25 mouse cellular contexts compared by ENCODE assay signal in the genomic region with DNA sequence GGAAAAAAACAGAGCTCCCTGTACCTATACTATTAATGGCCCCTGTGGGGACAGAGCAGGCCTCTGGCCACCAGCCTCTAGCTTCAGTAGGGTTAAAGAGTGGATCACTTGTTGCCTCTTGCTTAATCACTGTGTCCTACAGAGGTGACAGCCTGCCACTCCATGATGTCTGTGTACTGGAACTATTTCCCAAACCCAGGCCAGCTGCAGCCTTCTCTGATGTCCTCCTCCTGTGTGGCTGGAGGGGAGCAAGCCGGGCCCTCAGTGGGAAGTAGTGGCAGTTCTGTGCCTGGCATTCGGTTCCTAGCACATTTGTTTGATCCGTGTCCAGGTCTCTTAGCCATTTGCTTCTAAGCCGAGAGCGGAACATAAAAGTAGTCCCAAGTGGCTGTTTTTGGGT.
DNase-seq lines count a peak whose midpoint lies in the region; ATAC-seq and TF ChIP-seq lines count a peak whose summit lies in the region.
"Had no signal": no experiment of that assay in that cellular context is flagged by ENCODE, and none has a peak within 500 bp of the region (broad histone marks: within the 10 kb centered on the region; RNA-seq: fewer than 3 reads in every experiment).

No protein-coding gene starts in this region.

- H3K36me3 ChIP-seq in hindbrain, postnatal 0 days (ENCODE audit: insufficient read depth, low read length): no peaks in the 10 kb centered on the region
- no peaks in the 10 kb centered on the region for H3K36me3 ChIP-seq in hindbrain, embryonic 12.5 days
- H3K36me3 ChIP-seq in lung, embryonic 16.5 days (ENCODE audit: control insufficient read depth, insufficient read depth, low read length): no peaks in the 10 kb centered on the region
- H3K36me3 ChIP-seq in embryonic facial prominence, embryonic 14.5 days (ENCODE audit: control insufficient read depth, insufficient read depth, low read length): no peaks in the 10 kb centered on the region
- H3K36me3 ChIP-seq in liver, postnatal 0 days (replicated peaks; ENCODE audit: insufficient read depth, low read length): no peaks in the 10 kb centered on the region
- H3K36me3 ChIP-seq: forebrain, embryonic 10.5 days; forebrain, embryonic 15.5 days; lung, embryonic 15.5 days; neural tube, embryonic 13.5 days had no signal

- H3K4me3 ChIP-seq in hindbrain, postnatal 0 days (ENCODE audit: low read length): no peak overlapping the region
- H3K4me3 ChIP-seq in hindbrain, embryonic 12.5 days: no peak overlapping the region
- no peak overlapping the region for H3K4me3 ChIP-seq in lung, embryonic 16.5 days (ENCODE audit: low read length)
- no peak overlapping the region for H3K4me3 ChIP-seq in lung, adult 2 months (replicated peaks; ENCODE audit: extremely low read depth, low read depth, low read length)
- H3K4me3 ChIP-seq in embryonic facial prominence, embryonic 14.5 days (ENCODE audit: low read depth, low read length): no peak overlapping the region
- no peak overlapping the region for H3K4me3 ChIP-seq in liver, postnatal 0 days (ENCODE audit: low read depth, low read length)
- H3K4me3 ChIP-seq: forebrain, embryonic 10.5 days; forebrain, embryonic 15.5 days; lung, embryonic 15.5 days; neural tube, embryonic 13.5 days had no signal

- TF ChIP-seq POLR2A in lung, adult 2 months (IDR thresholded peaks at IDR 0.05; ENCODE audit: borderline replicate concordance, extremely low read depth, low read depth, low read length): no peak

- no peak overlapping the region for H3K27ac ChIP-seq in hindbrain, postnatal 0 days
- no peak overlapping the region for H3K27ac ChIP-seq in hindbrain, embryonic 12.5 days
- H3K27ac ChIP-seq in lung, embryonic 16.5 days (ENCODE audit: low read length): no peak overlapping the region
- H3K27ac ChIP-seq in embryonic facial prominence, embryonic 14.5 days (replicated peaks; ENCODE audit: low read depth, low read length): 0 out of 2 replicates have a peak overlapping the region, but pooled peaks have one; percentile 15
- H3K27ac ChIP-seq in liver, postnatal 0 days (ENCODE audit: low read depth): peak overlapping the region; percentile 89
- H3K27ac ChIP-seq: forebrain, embryonic 10.5 days; forebrain, embryonic 15.5 days; hindbrain, embryonic 14.5 days; lung, embryonic 15.5 days; neural tube, embryonic 13.5 days had no signal

- H3K27me3 ChIP-seq in hindbrain, postnatal 0 days (ENCODE audit: insufficient read depth, low read length): no peaks in the 10 kb centered on the region
- H3K27me3 ChIP-seq in hindbrain, embryonic 12.5 days: no peaks in the 10 kb centered on the region
- peaks cover 2% of the 10 kb centered on the region; the same call in 1 of the 2 replicates for H3K27me3 ChIP-seq in lung, embryonic 16.5 days (ENCODE audit: control insufficient read depth, insufficient read depth, low read depth, low read length)
- H3K27me3 ChIP-seq in embryonic facial prominence, embryonic 14.5 days (replicated peaks; ENCODE audit: control insufficient read depth, insufficient read depth, low read length): no peaks in the 10 kb centered on the region
- no peaks in the 10 kb centered on the region for H3K27me3 ChIP-seq in liver, postnatal 0 days (ENCODE audit: insufficient read depth, low read length)
- H3K27me3 ChIP-seq: forebrain, embryonic 15.5 days; lung, embryonic 15.5 days; neural tube, embryonic 13.5 days had no signal

- TF ChIP-seq EP300 in liver, postnatal 0 days (IDR thresholded peaks at IDR 0.05; ENCODE audit: low read depth): no peak

- no peak overlapping the region for H3K4me2 ChIP-seq in hindbrain, postnatal 0 days (ENCODE audit: low read depth, low read length)
- no peak overlapping the region for H3K4me2 ChIP-seq in hindbrain, embryonic 12.5 days (replicated peaks)
- no peak overlapping the region for H3K4me2 ChIP-seq in lung, embryonic 16.5 days (ENCODE audit: low read depth, low read length)
- H3K4me2 ChIP-seq in embryonic facial prominence, embryonic 14.5 days (ENCODE audit: low read depth, low read length): no peak overlapping the region
- no peak overlapping the region for H3K4me2 ChIP-seq in liver, postnatal 0 days (ENCODE audit: low read depth, low read length)
- H3K4me2 ChIP-seq: forebrain, embryonic 15.5 days; heart, embryonic 11.5 days; hindbrain, embryonic 14.5 days; lung, embryonic 15.5 days; midbrain, embryonic 11.5 days; neural tube, embryonic 13.5 days had no signal

- TF ChIP-seq CTCF in hindbrain, postnatal 0 days (IDR thresholded peaks at IDR 0.05; ENCODE audit: low read depth): no peak
- no peak for TF ChIP-seq CTCF in lung, adult 2 months (IDR thresholded peaks at IDR 0.05; ENCODE audit: insufficient read depth, low read length)
- no peak for TF ChIP-seq CTCF in liver, postnatal 0 days (IDR thresholded peaks at IDR 0.05; ENCODE audit: low read depth)

- H3K4me1 ChIP-seq in hindbrain, postnatal 0 days (ENCODE audit: insufficient read depth, low read length): no peaks in the 10 kb centered on the region
- H3K4me1 ChIP-seq in hindbrain, embryonic 12.5 days: 0 out of 2 replicates have a peak, but pooled peaks cover 2% of the 10 kb centered on the region
- peaks cover 10% of the 10 kb centered on the region for H3K4me1 ChIP-seq in lung, embryonic 16.5 days (replicated peaks; ENCODE audit: control insufficient read depth, insufficient read depth, low read length)
- H3K4me1 ChIP-seq in lung, adult 2 months (ENCODE audit: control insufficient read depth, insufficient read depth, low read length): no peaks in the 10 kb centered on the region
- H3K4me1 ChIP-seq in embryonic facial prominence, embryonic 14.5 days (ENCODE audit: control insufficient read depth, insufficient read depth, low read length): peaks cover 14% of the 10 kb centered on the region
- H3K4me1 ChIP-seq in liver, postnatal 0 days (ENCODE audit: insufficient read depth): peaks cover 5% of the 10 kb centered on the region; the same call in 1 of the 2 replicates
- H3K4me1 ChIP-seq: forebrain, embryonic 15.5 days; neural tube, embryonic 13.5 days had no signal

- H3K9me3 ChIP-seq in hindbrain, postnatal 0 days (ENCODE audit: low read length): no peaks in the 10 kb centered on the region
- no peaks in the 10 kb centered on the region for H3K9me3 ChIP-seq in hindbrain, embryonic 12.5 days (replicated peaks)
- no peaks in the 10 kb centered on the region for H3K9me3 ChIP-seq in lung, embryonic 16.5 days (ENCODE audit: control insufficient read depth, low read length)
- H3K9me3 ChIP-seq in embryonic facial prominence, embryonic 14.5 days (ENCODE audit: control insufficient read depth, low read length): no peaks in the 10 kb centered on the region
- H3K9me3 ChIP-seq in liver, postnatal 0 days (ENCODE audit: low read length): no peaks in the 10 kb centered on the region
- H3K9me3 ChIP-seq: forebrain, embryonic 10.5 days; forebrain, embryonic 15.5 days; lung, embryonic 15.5 days; neural tube, embryonic 13.5 days had no signal

- WGBS in hindbrain, postnatal 0 days: 49% methylated on average over 5 of the region's 5 CpGs
- WGBS in hindbrain, embryonic 12.5 days: 66% methylated on average over 5 of the region's 5 CpGs
- 61% methylated on average over 5 of the region's 5 CpGs for WGBS in lung, embryonic 16.5 days
- 61% methylated on average over 5 of the region's 5 CpGs for WGBS in lung, adult 2 months
- 69% methylated on average over 5 of the region's 5 CpGs for WGBS in embryonic facial prominence, embryonic 14.5 days
- WGBS in liver, postnatal 0 days (ENCODE audit: insufficient replicate concordance): 65% methylated on average over 5 of the region's 5 CpGs

- peak; percentile 16 for DNase-seq in hindbrain, postnatal 0 days (ENCODE audit: low spot score)
- DNase-seq in lung, adult 2 months: no peak
- no peak for DNase-seq in embryonic facial prominence, embryonic 14.5 days (ENCODE audit: low spot score)
- DNase-seq in liver, postnatal 0 days: no peak
- DNase-seq in testis, postnatal 10 days (ENCODE audit: low spot score): no peak
- DNase-seq: adrenal gland, adult 8-10 months; B cell, adult 2 months; gastrocnemius, postnatal 25 days; heart, adult 18-20 months; heart, postnatal 4 days; kidney, adult 11 months; kidney, postnatal 14 days; right cerebral cortex, postnatal 4 days; thymus, postnatal 4 days had no signal

- no peak overlapping the region for H3K9ac ChIP-seq in hindbrain, postnatal 0 days (replicated peaks; ENCODE audit: low read length)
- no peak overlapping the region for H3K9ac ChIP-seq in hindbrain, embryonic 12.5 days
- H3K9ac ChIP-seq in lung, embryonic 16.5 days (ENCODE audit: low read length): no peak overlapping the region
- H3K9ac ChIP-seq in embryonic facial prominence, embryonic 14.5 days (ENCODE audit: low read depth, low read length): no peak overlapping the region
- no peak overlapping the region for H3K9ac ChIP-seq in liver, postnatal 0 days (replicated peaks)
- H3K9ac ChIP-seq: forebrain, embryonic 15.5 days; hindbrain, embryonic 14.5 days; lung, embryonic 15.5 days; neural tube, embryonic 13.5 days had no signal

- no peak for ATAC-seq in hindbrain, postnatal 0 days
- no peak for ATAC-seq in hindbrain, embryonic 12.5 days (ENCODE audit: low FRiP score)
- 0 out of 2 replicates have a peak, but pooled peaks have one; percentile 15 for ATAC-seq in lung, embryonic 16.5 days (ENCODE audit: low read depth)
- ATAC-seq in embryonic facial prominence, embryonic 14.5 days (ENCODE audit: low read depth): no peak
- ATAC-seq in liver, postnatal 0 days: peak; percentile 52
- ATAC-seq: activated CD4-positive, CD25-positive, alpha-beta regulatory T cell, adult 4 months; forebrain, embryonic 15.5 days; inflammation-experienced regulatory T-cells, adult 6 months had no signal

Comparison
In these comparisons a context has a peak if more than half of its experiments do, and no peak if none do; other contexts are left out.
1. ATAC-seq: peak in lung, embryonic 16.5 days (single experiment) and liver, postnatal 0 days (single experiment); none in hindbrain, postnatal 0 days (single experiment), hindbrain, embryonic 12.5 days (single experiment) and embryonic facial prominence, embryonic 14.5 days (single experiment).
2. H3K27ac ChIP-seq: peak in embryonic facial prominence, embryonic 14.5 days (single experiment) and liver, postnatal 0 days (single experiment); none in hindbrain, postnatal 0 days (single experiment), hindbrain, embryonic 12.5 days (single experiment) and lung, embryonic 16.5 days (single experiment).